Mouse (Mus musculus) hindbrain, embryonic 15.5 days (tissue): Measurements from ENCODE around the gene Ear10. TPM values are rescaled to one million over a fixed set of nuclear protein-coding genes. Genes with fewer than 3 reads are reported as not detected.
"Not testable (repeated sequence)": the region's sequence is repeated elsewhere in the genome, so short reads cannot be mapped to it uniquely, and the experiment has no call there.

ENCODE experiments used
- ATAC-seq: fragments of 200-750 bp; cut with Nextera tagmentation; 2 replicates; pipeline ENCODE4 v1.8.0; 2017; ENCODE audit warnings: low read depth, moderate number of reproducible peaks, moderate TSS enrichment; ENCODE audit not compliant: low FRiP score
- H3K27ac ChIP-seq: fragments of 300-500 bp; sonication (generic); replicated peaks from 2 replicates; pipeline ENCODE4 v1.5.1; 2015; ENCODE audit warnings: mild to moderate bottlenecking, inconsistent platforms
- H3K27me3 ChIP-seq: fragments of 300-500 bp; sonication (generic); 2 replicates; pipeline ENCODE4 v1.6.1; 2015; ENCODE audit warnings: control low read depth, inconsistent platforms
- H3K36me3 ChIP-seq: fragments of 300-500 bp; sonication (generic); 2 replicates; pipeline ENCODE4 v1.6.1; 2015; ENCODE audit warnings: control low read depth, inconsistent platforms
- H3K4me1 ChIP-seq: fragments of 300-500 bp; sonication (generic); replicated peaks from 2 replicates; pipeline ENCODE4 v1.6.1; 2015; ENCODE audit warnings: control low read depth, inconsistent platforms
- H3K4me2 ChIP-seq: fragments of 300-500 bp; sonication (generic); 2 replicates; pipeline ENCODE4 v1.6.1; 2015; ENCODE audit warnings: moderate library complexity, mild to moderate bottlenecking, inconsistent platforms
- H3K4me3 ChIP-seq: fragments of 300-500 bp; sonication (generic); 2 replicates; pipeline ENCODE4 v1.5.1; 2015; ENCODE audit warnings: mild to moderate bottlenecking, inconsistent platforms
- H3K9ac ChIP-seq: fragments of 300-500 bp; sonication (generic); 2 replicates; pipeline ENCODE4 v1.6.1; 2015; ENCODE audit warnings: inconsistent platforms
- H3K9me3 ChIP-seq: fragments of 300-500 bp; sonication (generic); 2 replicates; pipeline ENCODE4 v1.6.1; 2016; ENCODE audit warnings: control low read depth, inconsistent platforms
- WGBS: fragments of 180-500 bp; shearing (Covaris S2); methylation state at CpG from one replicate; pipeline ENCODE4 v1.1.7; 2015; 5-methylcytosine and 5-hydroxymethylcytosine counted together
- polyA plus RNA-seq: library from polyadenylated mRNA; unstranded; fragments of >200 nt; fragmentation: Nextera tagmentation; extraction: Ambion mirVana; gene quantifications from 2 replicates; pipeline ENCODE4 v1.2.1, GENCODE M21; 2015

Gene Ear10
- polyA plus RNA-seq, 1 experiment from 2014 or later: not detected

DNA sequence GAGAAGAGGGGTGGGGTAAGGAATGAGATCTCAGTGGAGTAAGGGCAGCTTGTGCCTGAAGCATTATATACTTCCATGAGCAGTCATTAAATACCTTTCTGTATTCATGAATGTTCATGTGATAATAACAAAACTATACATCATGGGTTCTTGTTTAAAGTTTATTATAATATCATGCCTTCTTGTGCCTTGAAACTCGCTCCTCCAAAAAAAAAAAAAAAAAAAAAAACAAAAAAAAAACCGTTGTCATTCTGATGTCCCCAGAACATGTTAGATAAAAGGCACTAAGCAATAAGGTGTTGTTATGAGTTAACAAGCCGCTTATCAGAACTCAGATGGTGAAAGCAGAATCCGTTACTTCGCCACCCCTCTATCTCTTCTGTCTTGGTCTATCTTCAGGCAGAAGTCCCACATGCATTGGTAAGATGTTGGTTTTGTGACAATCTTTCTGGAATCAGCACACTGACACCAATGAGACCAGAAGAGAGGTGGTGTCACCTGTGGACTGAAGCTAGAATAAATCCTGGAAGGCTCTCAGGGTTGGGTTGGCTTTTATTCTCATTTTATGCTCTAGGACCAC, 43.3 kb downstream of the Ear10 start:
- not testable (repeated sequence) for ATAC-seq, H3K9ac ChIP-seq, H3K4me2 ChIP-seq, H3K9me3 ChIP-seq, H3K4me3 ChIP-seq, H3K36me3 ChIP-seq, H3K27ac ChIP-seq, H3K4me1 ChIP-seq, H3K27me3 ChIP-seq
- WGBS: 95% methylated on average over 5 of the region's 5 CpGs

GRCm38 (mm10) chr14:43877789-43878188, 45.6 kb downstream of the Ear10 start:
- H3K27me3 ChIP-seq, H3K4me3 ChIP-seq, H3K36me3 ChIP-seq, H3K4me1 ChIP-seq, H3K27ac ChIP-seq, ATAC-seq, H3K9ac ChIP-seq, H3K4me2 ChIP-seq, H3K9me3 ChIP-seq: not testable (repeated sequence)
- 71% methylated on average over 1 of the region's 2 CpGs for WGBS

DNA sequence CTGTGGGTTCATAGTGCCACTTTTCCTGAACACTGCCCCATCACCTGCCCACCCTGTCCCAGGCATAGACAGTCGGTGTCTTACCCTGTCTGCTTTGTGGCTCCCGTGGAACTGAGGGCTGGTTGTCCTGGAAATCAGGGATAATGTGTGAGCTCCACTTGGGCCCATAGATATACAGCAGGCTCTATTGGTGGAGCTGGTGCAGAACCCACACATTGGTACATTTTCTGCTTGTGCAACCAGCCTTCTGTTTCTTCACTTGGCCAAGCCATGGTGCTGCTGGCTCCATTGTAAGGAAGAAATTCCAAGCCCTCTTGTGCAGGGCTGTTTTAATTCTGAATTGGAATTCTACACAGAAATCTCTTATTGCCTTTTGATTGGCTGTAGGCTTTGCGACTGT, 47.9 kb downstream of the Ear10 start, which contains the start of gene Ear1:
Ear1 (minus strand) TSS at position 101 of the 400 bp plus-strand sequence.
- not testable (repeated sequence) for H3K4me1 ChIP-seq, ATAC-seq

DNA sequence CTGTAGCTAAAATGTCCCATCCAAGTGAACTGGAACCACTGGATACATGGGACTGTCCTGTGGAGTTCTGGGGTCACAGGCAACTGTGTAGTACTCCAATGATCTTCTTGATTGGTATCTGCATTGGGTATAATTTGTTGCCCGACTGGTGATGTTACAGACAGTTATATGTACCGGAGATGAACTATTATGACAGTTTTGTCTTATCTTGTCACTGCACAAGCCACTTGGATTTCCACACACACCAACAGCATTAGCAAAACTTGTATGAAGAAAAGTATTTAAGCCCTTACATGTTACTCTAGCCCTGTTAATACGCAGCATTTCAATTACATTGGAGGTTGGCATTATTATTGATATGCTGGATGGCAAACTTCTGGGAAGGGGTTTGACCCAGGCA, 48.5 kb downstream of the Ear10 start:
- not testable (repeated sequence) for H3K4me1 ChIP-seq, H3K36me3 ChIP-seq, H3K4me2 ChIP-seq, H3K27ac ChIP-seq, H3K9me3 ChIP-seq, ATAC-seq, H3K27me3 ChIP-seq, H3K9ac ChIP-seq, H3K4me3 ChIP-seq
- 91% methylated on average over 3 of the region's 3 CpGs for WGBS

More for the DNA sequence above, 47.9 kb downstream of the Ear10 start, which contains the start of gene Ear1:
- not testable (repeated sequence) for H3K9ac ChIP-seq, H3K4me3 ChIP-seq, H3K9me3 ChIP-seq, H3K4me2 ChIP-seq, H3K27me3 ChIP-seq, H3K36me3 ChIP-seq, H3K27ac ChIP-seq
- 89% methylated on average over 3 of the region's 3 CpGs for WGBS

Other genes starting within 250 kb of the Ear10 start
- gene Gm8165, start 246.4 kb downstream of the Ear10 start, polyA plus RNA-seq: not detected in 2 replicates
- gene Gm7324, start 225.7 kb downstream of the Ear10 start, polyA plus RNA-seq: 0.64 and 0.94 TPM in 2 replicates
- gene Gm16506, start 196.1 kb downstream of the Ear10 start, polyA plus RNA-seq: not detected in 2 replicates
- not detected in 2 replicates for gene Gm6526, start 175.7 kb downstream of the Ear10 start, polyA plus RNA-seq
- gene Gm8180, start 138.8 kb downstream of the Ear10 start, polyA plus RNA-seq: not detected in 2 replicates
- gene Ear1, start 48.0 kb downstream of the Ear10 start, polyA plus RNA-seq: not detected in 2 replicates
- 5.5 and 6.0 TPM in 2 replicates for gene Gm8113, start 1.8 kb upstream of the Ear10 start, polyA plus RNA-seq
- gene Ang5, start 33.5 kb upstream of the Ear10 start, polyA plus RNA-seq: not detected in 2 replicates
- gene Ang6, start 78.7 kb upstream of the Ear10 start, polyA plus RNA-seq: not detected in 2 replicates
- not detected in 2 replicates for gene Ear2, start 179.1 kb upstream of the Ear10 start, polyA plus RNA-seq
- gene Gm3327, start 200.3 kb upstream of the Ear10 start, polyA plus RNA-seq: not detected in 2 replicates